Mouse (Mus musculus): ENCODE measurements around the gene Clcc1. TPM values are rescaled to one million over a fixed set of nuclear protein-coding genes. Genes with fewer than 3 reads are reported as not detected.
"Not testable (repeated sequence)": the region's sequence is repeated elsewhere in the genome, so short reads cannot be mapped to it uniquely, and the experiment has no call there.

Gene Clcc1
- polyA plus RNA-seq (2014; fragmentation: Nextera tagmentation; extraction: Ambion mirVana), result 51.4 and 56.6 TPM in 2 replicates

- ATAC-seq (peak; percentile 99), DNase-seq (ENCODE audit: low spot score) (peak; percentile 96)
- H3K27ac ChIP-seq (ENCODE audit: low read depth, low read length), result peak within 1 kb of the TSS; percentile 81
- H3K36me3 ChIP-seq (ENCODE audit: control insufficient read depth, insufficient read depth, low read length), result no peaks in the 10 kb centered on the region
- H3K4me1 ChIP-seq (ENCODE audit: control insufficient read depth, insufficient read depth, low read length), result peaks cover 9% of the 10 kb centered on the region
- H3K27me3 ChIP-seq (replicated peaks; ENCODE audit: control insufficient read depth, insufficient read depth, low read length), result no peaks in the 10 kb centered on the region
- H3K9ac ChIP-seq (ENCODE audit: low read length), result peak within 1 kb of the TSS; percentile 80
- H3K9me3 ChIP-seq (replicated peaks; ENCODE audit: control insufficient read depth, low read length), result no peaks in the 10 kb centered on the region
- H3K4me2 ChIP-seq (ENCODE audit: low read length), result peak within 1 kb of the TSS; percentile 65
- under 1% methylated on average over 57 of the region's 57 CpGs for WGBS
- peak within 1 kb of the TSS; percentile 60 for H3K4me3 ChIP-seq (ENCODE audit: low read depth, low read length)
Observed at GRCm38 (mm10) chr3:108653710-108654379, at the start of gene Clcc1. Gene Clcc1, plus strand, starts transcription at chr3:108653913.

- Histone ChIP-seq H3K9me3 (replicated peaks; ENCODE audit: control insufficient read depth, low read length) (no peaks in the 10 kb centered on the region), H3K4me3 (ENCODE audit: low read depth, low read length) (no peak overlapping the region), H3K27ac (ENCODE audit: low read depth, low read length) (no peak overlapping the region), H3K27me3 (replicated peaks; ENCODE audit: control insufficient read depth, insufficient read depth, low read length) (no peaks in the 10 kb centered on the region), H3K4me1 (ENCODE audit: control insufficient read depth, insufficient read depth, low read length) (no peaks in the 10 kb centered on the region), H3K9ac (ENCODE audit: low read length) (no peak overlapping the region), H3K36me3 (ENCODE audit: control insufficient read depth, insufficient read depth, low read length) (peaks cover 22% of the 10 kb centered on the region), H3K4me2 (ENCODE audit: low read length) (no peak overlapping the region)
- DNase-seq (ENCODE audit: low spot score) (no peak), ATAC-seq (no peak)
- 74% methylated on average over 3 of the region's 3 CpGs for WGBS
Observed at GRCm38 (mm10) chr3:108608906-108609305, 44.8 kb upstream of the Clcc1 start.

GRCm38 (mm10) chr3:108634761-108635160 is 19.0 kb upstream of the Clcc1 start:
- H3K9ac ChIP-seq (ENCODE audit: low read length), result no peak overlapping the region
- no peak overlapping the region for H3K27ac ChIP-seq (ENCODE audit: low read depth, low read length)
- 96% methylated on average over 5 of the region's 5 CpGs for WGBS
- no peaks in the 10 kb centered on the region for H3K4me1 ChIP-seq (ENCODE audit: control insufficient read depth, insufficient read depth, low read length)
- ATAC-seq (no peak), DNase-seq (ENCODE audit: low spot score) (no peak)
- no peaks in the 10 kb centered on the region for H3K27me3 ChIP-seq (replicated peaks; ENCODE audit: control insufficient read depth, insufficient read depth, low read length)
- H3K4me3 ChIP-seq (ENCODE audit: low read depth, low read length), result no peak overlapping the region
- no peak overlapping the region for H3K4me2 ChIP-seq (ENCODE audit: low read length)
- H3K9me3 ChIP-seq (replicated peaks; ENCODE audit: control insufficient read depth, low read length), result no peaks in the 10 kb centered on the region
- H3K36me3 ChIP-seq (ENCODE audit: control insufficient read depth, insufficient read depth, low read length), result peaks cover 42% of the 10 kb centered on the region

- Histone ChIP-seq H3K4me1 (ENCODE audit: control insufficient read depth, insufficient read depth, low read length) (no peaks in the 10 kb centered on the region), H3K36me3 (ENCODE audit: control insufficient read depth, insufficient read depth, low read length) (peaks cover 58% of the 10 kb centered on the region), H3K4me3 (ENCODE audit: low read depth, low read length) (no peak overlapping the region), H3K27ac (ENCODE audit: low read depth, low read length) (no peak overlapping the region), H3K27me3 (replicated peaks; ENCODE audit: control insufficient read depth, insufficient read depth, low read length) (no peaks in the 10 kb centered on the region), H3K4me2 (ENCODE audit: low read length) (no peak overlapping the region), H3K9me3 (replicated peaks; ENCODE audit: control insufficient read depth, low read length) (no peaks in the 10 kb centered on the region), H3K9ac (ENCODE audit: low read length) (no peak overlapping the region)
- no peak for ATAC-seq
- 71% methylated on average over 4 of the region's 4 CpGs for WGBS
- peak; percentile 26 for DNase-seq (ENCODE audit: low spot score)
Observed at GRCm38 (mm10) chr3:108639412-108639811, 14.3 kb upstream of the Clcc1 start.

GRCm38 (mm10) chr3:108640998-108641397 is 12.7 kb upstream of the Clcc1 start:
- H3K4me1 ChIP-seq (ENCODE audit: control insufficient read depth, insufficient read depth, low read length), result no peaks in the 10 kb centered on the region
- no peaks in the 10 kb centered on the region for H3K9me3 ChIP-seq (replicated peaks; ENCODE audit: control insufficient read depth, low read length)
- H3K9ac ChIP-seq (ENCODE audit: low read length), result no peak overlapping the region
- H3K36me3 ChIP-seq (ENCODE audit: control insufficient read depth, insufficient read depth, low read length), result peaks cover 60% of the 10 kb centered on the region
- H3K4me2 ChIP-seq (ENCODE audit: low read length), result no peak overlapping the region
- no peaks in the 10 kb centered on the region for H3K27me3 ChIP-seq (replicated peaks; ENCODE audit: control insufficient read depth, insufficient read depth, low read length)
- no peak overlapping the region for H3K4me3 ChIP-seq (ENCODE audit: low read depth, low read length)
- DNase-seq (ENCODE audit: low spot score) (no peak), ATAC-seq (no peak)
- H3K27ac ChIP-seq (ENCODE audit: low read depth, low read length), result no peak overlapping the region
- 90% methylated on average over 4 of the region's 4 CpGs for WGBS

- 94% methylated on average over 3 of the region's 3 CpGs for WGBS
- ATAC-seq, result no peak
- DNase-seq (ENCODE audit: low spot score), result no peak
Observed at GRCm38 (mm10) chr3:108644856-108645255, 8.9 kb upstream of the Clcc1 start.

GRCm38 (mm10) chr3:108646036-108646435 is 7.7 kb upstream of the Clcc1 start:
- Histone ChIP-seq H3K4me1 (ENCODE audit: control insufficient read depth, insufficient read depth, low read length) (no peaks in the 10 kb centered on the region), H3K27me3 (replicated peaks; ENCODE audit: control insufficient read depth, insufficient read depth, low read length) (no peaks in the 10 kb centered on the region), H3K36me3 (ENCODE audit: control insufficient read depth, insufficient read depth, low read length) (peaks cover 41% of the 10 kb centered on the region), H3K4me2 (ENCODE audit: low read length) (no peak overlapping the region), H3K9me3 (replicated peaks; ENCODE audit: control insufficient read depth, low read length) (no peaks in the 10 kb centered on the region), H3K4me3 (ENCODE audit: low read depth, low read length) (no peak overlapping the region), H3K9ac (ENCODE audit: low read length) (no peak overlapping the region), H3K27ac (ENCODE audit: low read depth, low read length) (no peak overlapping the region)
- DNase-seq (ENCODE audit: low spot score) (peak; percentile 46), ATAC-seq (peak; percentile 15; the same call in 1 of the 2 replicates)
- WGBS, result 23% methylated on average over 7 of the region's 7 CpGs

More at GRCm38 (mm10) chr3:108644856-108645255, 8.9 kb upstream of the Clcc1 start:
- Histone ChIP-seq H3K4me3 (ENCODE audit: low read depth, low read length) (no peak overlapping the region), H3K27me3 (replicated peaks; ENCODE audit: control insufficient read depth, insufficient read depth, low read length) (no peaks in the 10 kb centered on the region), H3K36me3 (ENCODE audit: control insufficient read depth, insufficient read depth, low read length) (peaks cover 46% of the 10 kb centered on the region), H3K4me2 (ENCODE audit: low read length) (no peak overlapping the region), H3K27ac (ENCODE audit: low read depth, low read length) (no peak overlapping the region), H3K4me1 (ENCODE audit: control insufficient read depth, insufficient read depth, low read length) (no peaks in the 10 kb centered on the region), H3K9ac (ENCODE audit: low read length) (no peak overlapping the region), H3K9me3 (replicated peaks; ENCODE audit: control insufficient read depth, low read length) (no peaks in the 10 kb centered on the region)

- not testable (repeated sequence) for H3K4me1 ChIP-seq (ENCODE audit: control insufficient read depth, insufficient read depth, low read length); H3K27me3 ChIP-seq (replicated peaks; ENCODE audit: control insufficient read depth, insufficient read depth, low read length); H3K9me3 ChIP-seq (replicated peaks; ENCODE audit: control insufficient read depth, low read length); DNase-seq (ENCODE audit: low spot score); H3K27ac ChIP-seq (ENCODE audit: low read depth, low read length); H3K4me3 ChIP-seq (ENCODE audit: low read depth, low read length); H3K9ac ChIP-seq (ENCODE audit: low read length); H3K4me2 ChIP-seq (ENCODE audit: low read length); ATAC-seq
- peaks cover 35% of the 10 kb centered on the region for H3K36me3 ChIP-seq (ENCODE audit: control insufficient read depth, insufficient read depth, low read length)
- WGBS, result 26% methylated on average over 5 of the region's 5 CpGs
Observed at GRCm38 (mm10) chr3:108647681-108648080, 6.0 kb upstream of the Clcc1 start.

- H3K36me3 ChIP-seq (ENCODE audit: control insufficient read depth, insufficient read depth, low read length), result no peaks in the 10 kb centered on the region
- peaks cover 9% of the 10 kb centered on the region for H3K4me1 ChIP-seq (ENCODE audit: control insufficient read depth, insufficient read depth, low read length)
- no peak overlapping the region for H3K9ac ChIP-seq (ENCODE audit: low read length)
- 22% methylated on average over 9 of the region's 9 CpGs for WGBS
- peak overlapping the region; percentile 17 for H3K4me2 ChIP-seq (ENCODE audit: low read length)
- H3K27ac ChIP-seq (ENCODE audit: low read depth, low read length), result no peak overlapping the region
- ATAC-seq (no peak), DNase-seq (ENCODE audit: low spot score) (peak; percentile 24)
- H3K9me3 ChIP-seq (replicated peaks; ENCODE audit: control insufficient read depth, low read length), result no peaks in the 10 kb centered on the region
- H3K27me3 ChIP-seq (replicated peaks; ENCODE audit: control insufficient read depth, insufficient read depth, low read length), result no peaks in the 10 kb centered on the region
- no peak overlapping the region for H3K4me3 ChIP-seq (ENCODE audit: low read depth, low read length)
Observed at GRCm38 (mm10) chr3:108652866-108653642, 659 bp upstream of the Clcc1 start.
